Mouse (Mus musculus) limb, embryonic 14.5 days (tissue): ENCODE measurements around the gene Mnd1. TPM values are rescaled to one million over a fixed set of nuclear protein-coding genes. Genes with fewer than 3 reads are reported as not detected.
A peak's percentile ranks its signal among the peaks of the same experiment; 100 is the strongest.

ENCODE experiments used
- ATAC-seq: fragments of 200-750 bp; cut with Nextera tagmentation; 2 replicates; pipeline ENCODE4 v1.8.0; 2017; ENCODE audit warnings: low read depth, moderate number of reproducible peaks, moderate TSS enrichment; ENCODE audit not compliant: low FRiP score
- DNase-seq: peaks from one replicate; pipeline ENCODE4 v3.0.0-alpha.2; 2015; ENCODE audit warnings: low spot score
- H3K27ac ChIP-seq: fragments of 300-500 bp; sonication (generic); replicated peaks from 2 replicates; pipeline ENCODE4 v1.5.1; 2014; ENCODE audit warnings: low read depth, mild to moderate bottlenecking, low read length, moderate library complexity, mixed read lengths
- H3K27me3 ChIP-seq: fragments of 300-500 bp; sonication (generic); 2 replicates; pipeline ENCODE4 v1.6.1; 2014; ENCODE audit warnings: low read length, mixed read lengths; ENCODE audit not compliant: control insufficient read depth, insufficient read depth
- H3K36me3 ChIP-seq: fragments of 300-500 bp; sonication (generic); 2 replicates; pipeline ENCODE4 v1.6.1; 2014; ENCODE audit warnings: mild to moderate bottlenecking, low read length, moderate library complexity, mixed read lengths; ENCODE audit not compliant: control insufficient read depth, insufficient read depth
- H3K4me1 ChIP-seq: fragments of 300-500 bp; sonication (generic); 2 replicates; pipeline ENCODE4 v1.6.1; 2014; ENCODE audit warnings: antibody characterized with exemption, low read length, mixed read lengths; ENCODE audit not compliant: control insufficient read depth, insufficient read depth
- H3K4me2 ChIP-seq: fragments of 300-500 bp; sonication (generic); replicated peaks from 2 replicates; pipeline ENCODE4 v1.6.1; 2014; ENCODE audit warnings: low read depth, mild to moderate bottlenecking, low read length, moderate library complexity; ENCODE audit not compliant: severe bottlenecking
- H3K4me3 ChIP-seq: fragments of 300-500 bp; sonication (generic); replicated peaks from 2 replicates; pipeline ENCODE4 v1.5.1; 2014; ENCODE audit warnings: low read length
- H3K9ac ChIP-seq: fragments of 300-500 bp; sonication (generic); 2 replicates; pipeline ENCODE4 v1.6.1; 2014; ENCODE audit warnings: mild to moderate bottlenecking, low read depth, low read length, moderate library complexity; ENCODE audit not compliant: severe bottlenecking
- H3K9me3 ChIP-seq: fragments of 300-500 bp; sonication (generic); 2 replicates; pipeline ENCODE4 v1.6.1; 2016; ENCODE audit warnings: low read length; ENCODE audit not compliant: control insufficient read depth
- POLR2A ChIP-seq: fragments of 200-500 bp; IDR thresholded peaks from 2 replicates; pipeline ENCODE4 v1.8.0; 2012; ENCODE audit warnings: inconsistent platforms, mild to moderate bottlenecking, moderate library complexity, borderline replicate concordance; ENCODE audit not compliant: insufficient read depth, insufficient read length; ENCODE audit errors: extremely low read depth
- WGBS: fragments of 180-500 bp; shearing (Covaris S2); extraction: QIAGEN DNeasy Blood & Tissue Kit; methylation state at CpG from one replicate; pipeline ENCODE4 v1.1.7; 2014; 5-methylcytosine and 5-hydroxymethylcytosine counted together
- polyA plus RNA-seq, 2 experiments: library from polyadenylated mRNA; depleted of rRNA in 1 of 2; stranded (reverse) in 1 of 2; unstranded in 1 of 2; fragments of >200 nt; fragmentation: Nextera tagmentation in 1 of 2; extraction: Ambion mirVana in 1 of 2; gene quantifications; 2 replicates each; pipeline versions ENCODE4 v1.2.1 to v1.2.3; 2012 to 2014

Gene Mnd1
- polyA plus RNA-seq, 2 experiments = 9.8 to 14.3 TPM

GRCm38 (mm10) chr3:84149831-84150230 lies 5.8 kb downstream of the Mnd1 start:
- no peak for ATAC-seq

GRCm38 (mm10) chr3:84140947-84141346 lies 14.6 kb downstream of the Mnd1 start:
- 16% methylated on average over 7 of the region's 7 CpGs for WGBS
- no peaks in the 10 kb centered on the region for H3K27me3 ChIP-seq
- H3K9me3 ChIP-seq = no peaks in the 10 kb centered on the region
- no peak for DNase-seq
- TF ChIP-seq POLR2A = no peak
- H3K27ac ChIP-seq = 0 out of 2 replicates have a peak overlapping the region, but pooled peaks have one; percentile 8
- no peak overlapping the region for H3K4me3 ChIP-seq
- no peaks in the 10 kb centered on the region for H3K36me3 ChIP-seq
- no peak for ATAC-seq
- H3K9ac ChIP-seq = no peak overlapping the region
- H3K4me1 ChIP-seq = peaks cover 8% of the 10 kb centered on the region
- H3K4me2 ChIP-seq = no peak overlapping the region

More at GRCm38 (mm10) chr3:84149831-84150230, 5.8 kb downstream of the Mnd1 start:
- Histone ChIP-seq H3K4me2 (no peak overlapping the region), H3K27ac (no peak overlapping the region), H3K4me1 (no peaks in the 10 kb centered on the region), H3K36me3 (no peaks in the 10 kb centered on the region), H3K9me3 (no peaks in the 10 kb centered on the region), H3K9ac (no peak overlapping the region), H3K4me3 (no peak overlapping the region), H3K27me3 (no peaks in the 10 kb centered on the region)
- TF ChIP-seq POLR2A = no peak
- DNase-seq = no peak
- WGBS = 96% methylated on average over 3 of the region's 3 CpGs

GRCm38 (mm10) chr3:84136509-84136908 lies 19.1 kb downstream of the Mnd1 start:
- no peaks in the 10 kb centered on the region for H3K9me3 ChIP-seq
- H3K27ac ChIP-seq = no peak overlapping the region
- DNase-seq = no peak
- 75% methylated on average over 7 of the region's 7 CpGs for WGBS
- ATAC-seq = no peak
- H3K4me2 ChIP-seq = no peak overlapping the region
- no peaks in the 10 kb centered on the region for H3K36me3 ChIP-seq
- no peaks in the 10 kb centered on the region for H3K27me3 ChIP-seq
- no peak for TF ChIP-seq POLR2A
- no peak overlapping the region for H3K9ac ChIP-seq
- no peak overlapping the region for H3K4me3 ChIP-seq
- peaks cover 11% of the 10 kb centered on the region for H3K4me1 ChIP-seq

GRCm38 (mm10) chr3:84135933-84136332 lies 19.7 kb downstream of the Mnd1 start:
- WGBS = 52% methylated on average over 6 of the region's 6 CpGs
- no peak for TF ChIP-seq POLR2A
- ATAC-seq = no peak
- Histone ChIP-seq H3K36me3 (no peaks in the 10 kb centered on the region), H3K4me1 (peaks cover 8% of the 10 kb centered on the region), H3K4me2 (no peak overlapping the region), H3K4me3 (no peak overlapping the region), H3K9me3 (no peaks in the 10 kb centered on the region), H3K27ac (no peak overlapping the region), H3K27me3 (no peaks in the 10 kb centered on the region), H3K9ac (no peak overlapping the region)
- no peak for DNase-seq

- Histone ChIP-seq H3K27ac (no peak overlapping the region), H3K27me3 (no peaks in the 10 kb centered on the region), H3K9me3 (no peaks in the 10 kb centered on the region), H3K9ac (no peak overlapping the region), H3K4me1 (0 out of 2 replicates have a peak, but pooled peaks cover 5% of the 10 kb centered on the region), H3K4me2 (no peak overlapping the region), H3K4me3 (no peak overlapping the region), H3K36me3 (no peaks in the 10 kb centered on the region)
- ATAC-seq (no peak), DNase-seq (no peak)
- 38% methylated on average over 9 of the region's 9 CpGs for WGBS
- no peak for TF ChIP-seq POLR2A
These were observed 20.2 kb downstream of the Mnd1 start for GRCm38 (mm10) chr3:84135387-84135786.

GRCm38 (mm10) chr3:84131369-84131768 lies 24.2 kb downstream of the Mnd1 start:
- Histone ChIP-seq H3K27ac (no peak overlapping the region), H3K4me2 (no peak overlapping the region), H3K27me3 (no peaks in the 10 kb centered on the region), H3K4me3 (no peak overlapping the region), H3K9ac (no peak overlapping the region), H3K9me3 (no peaks in the 10 kb centered on the region), H3K36me3 (no peaks in the 10 kb centered on the region), H3K4me1 (peaks cover 15% of the 10 kb centered on the region)
- TF ChIP-seq POLR2A = no peak
- no peak for ATAC-seq
- WGBS = 82% methylated on average over 3 of the region's 3 CpGs
- no peak for DNase-seq
